Mouse (Mus musculus): ENCODE results near the gene Cpa1.

- TF ChIP-seq CTCF (IDR thresholded peaks at IDR 0.05; ENCODE audit: borderline replicate concordance, control insufficient read depth, extremely low read depth, insufficient read depth, low read length, poor library complexity), result no peak
- no peak for TF ChIP-seq POLR2A (IDR thresholded peaks at IDR 0.05; ENCODE audit: control insufficient read depth, extremely low read depth, insufficient read depth, low read length, poor library complexity)
Measured at GRCm38 (mm10) chr6:30628152-30628551, 10.9 kb upstream of the Cpa1 start.

Data from thymus, adult 2 months (tissue).